Mouse (Mus musculus) right cerebral cortex, adult 18-20 months (tissue): Measurements from ENCODE around the gene Rnf5.

Source experiments
- DNase-seq: peaks from one replicate; pipeline ENCODE4 v3.0.0; 2022; ENCODE audit warnings: mixed read lengths

Rnf5 gene

GRCm38 (mm10) chr17:34631647-34632046 is 28.2 kb upstream of the Rnf5 start:
- no peak for DNase-seq

- no peak for DNase-seq
Measured at GRCm38 (mm10) chr17:34630761-34631301, 27.3 kb upstream of the Rnf5 start.

- no peak for DNase-seq
Measured at GRCm38 (mm10) chr17:34629796-34630603, 26.5 kb upstream of the Rnf5 start.

GRCm38 (mm10) chr17:34629221-34629751 is 25.8 kb upstream of the Rnf5 start, which contains the start of gene Prrt1:
Gene Prrt1 (plus strand): TSS chr17:34629533.
- DNase-seq, result peak; percentile 78

GRCm38 (mm10) chr17:34628644-34628967 is 25.1 kb upstream of the Rnf5 start:
- no peak for DNase-seq

GRCm38 (mm10) chr17:34627943-34628643 is 24.6 kb upstream of the Rnf5 start, which contains the start of gene Ppt2:
Gene Ppt2 (minus strand): TSS chr17:34628510.
- no peak for DNase-seq

- DNase-seq, result peak; percentile 91
Measured at GRCm38 (mm10) chr17:34627093-34627942, 23.8 kb upstream of the Rnf5 start.

GRCm38 (mm10) chr17:34626773-34627092 is 23.2 kb upstream of the Rnf5 start:
- no peak for DNase-seq

GRCm38 (mm10) chr17:34626062-34626772 is 22.7 kb upstream of the Rnf5 start:
- DNase-seq, result no peak

GRCm38 (mm10) chr17:34624981-34625380 is 21.5 kb upstream of the Rnf5 start:
- DNase-seq, result no peak

- DNase-seq, result no peak
Measured at GRCm38 (mm10) chr17:34623161-34623560, 19.7 kb upstream of the Rnf5 start.

GRCm38 (mm10) chr17:34621006-34621405 is 17.5 kb upstream of the Rnf5 start:
- no peak for DNase-seq

GRCm38 (mm10) chr17:34618999-34619398 is 15.5 kb upstream of the Rnf5 start:
- no peak for DNase-seq

GRCm38 (mm10) chr17:34615871-34616270 is 12.4 kb upstream of the Rnf5 start, which contains the start of gene Egfl8:
Gene Egfl8 (minus strand): TSS chr17:34615971.
- DNase-seq, result no peak

- peak; percentile 60 for DNase-seq
Measured at GRCm38 (mm10) chr17:34613830-34614229, 10.3 kb upstream of the Rnf5 start.

GRCm38 (mm10) chr17:34613054-34613645 is 9.7 kb upstream of the Rnf5 start:
- DNase-seq, result no peak

- DNase-seq, result no peak
Measured at GRCm38 (mm10) chr17:34611050-34611449, 7.6 kb upstream of the Rnf5 start.

- DNase-seq, result no peak
Measured at GRCm38 (mm10) chr17:34607997-34608396, 4.5 kb upstream of the Rnf5 start.

GRCm38 (mm10) chr17:34606186-34607039 is 2.9 kb upstream of the Rnf5 start:
- no peak for DNase-seq

- DNase-seq, result peak; percentile 98
Measured at GRCm38 (mm10) chr17:34605609-34606008, 2.1 kb upstream of the Rnf5 start.
